Mouse (Mus musculus): ENCODE data around the gene Rangrf. TPM values are rescaled to one million over a fixed set of nuclear protein-coding genes. Genes with fewer than 3 reads are reported as not detected.

Rangrf gene
- polyA plus RNA-seq, 1 experiment: 98.6 TPM

DNA sequence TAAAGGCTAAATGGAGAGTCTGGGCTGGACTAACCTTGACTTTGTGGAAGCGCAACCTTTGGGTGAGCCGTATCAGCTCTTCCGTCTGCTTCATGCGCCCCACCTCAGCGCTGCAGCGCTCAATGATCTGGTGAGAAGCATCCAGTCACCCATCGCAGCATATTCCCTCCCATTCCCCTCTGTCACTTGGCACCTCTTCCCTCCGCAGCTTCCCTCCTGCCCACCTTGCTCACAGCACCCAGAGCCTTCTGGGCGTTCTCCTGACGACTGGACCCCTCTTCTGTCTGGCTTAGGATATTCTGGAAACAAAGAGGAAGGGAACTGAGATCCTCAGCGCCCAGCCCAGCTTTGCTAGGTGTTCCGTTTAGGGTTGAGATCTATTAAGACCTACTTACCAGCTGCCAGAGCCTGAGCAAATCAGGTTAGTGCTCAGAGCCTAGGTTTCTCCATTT, 27.4 kb downstream of the Rangrf start:
- H3K9ac ChIP-seq (ENCODE audit: low read depth, poor library complexity, severe bottlenecking): no peak overlapping the region
- no peaks in the 10 kb centered on the region for H3K36me3 ChIP-seq (ENCODE audit: control insufficient read depth, insufficient read depth, low read length, poor library complexity, severe bottlenecking)
- H3K27ac ChIP-seq (ENCODE audit: insufficient read depth, low read length): no peak overlapping the region
- H3K4me3 ChIP-seq (ENCODE audit: low read depth, low read length): 0 out of 2 replicates have a peak overlapping the region, but pooled peaks have one; percentile 2
- no peak for TF ChIP-seq POLR2A (IDR thresholded peaks at IDR 0.05; ENCODE audit: insufficient read depth, low read length)
- no peak for TF ChIP-seq EP300 (IDR thresholded peaks at IDR 0.05; ENCODE audit: insufficient read depth, low read depth, low read length)
- TF ChIP-seq CTCF (IDR thresholded peaks at IDR 0.05; ENCODE audit: low read depth, low read length): no peak
- H3K27me3 ChIP-seq (ENCODE audit: control insufficient read depth, insufficient read depth, low read length, poor library complexity, severe bottlenecking): no peaks in the 10 kb centered on the region
- no peaks in the 10 kb centered on the region for H3K9me3 ChIP-seq (replicated peaks; ENCODE audit: control insufficient read depth, insufficient read depth, low read length, poor library complexity, severe bottlenecking)
- no peaks in the 10 kb centered on the region for H3K4me1 ChIP-seq (ENCODE audit: control insufficient read depth, insufficient read depth, low read length)

DNA sequence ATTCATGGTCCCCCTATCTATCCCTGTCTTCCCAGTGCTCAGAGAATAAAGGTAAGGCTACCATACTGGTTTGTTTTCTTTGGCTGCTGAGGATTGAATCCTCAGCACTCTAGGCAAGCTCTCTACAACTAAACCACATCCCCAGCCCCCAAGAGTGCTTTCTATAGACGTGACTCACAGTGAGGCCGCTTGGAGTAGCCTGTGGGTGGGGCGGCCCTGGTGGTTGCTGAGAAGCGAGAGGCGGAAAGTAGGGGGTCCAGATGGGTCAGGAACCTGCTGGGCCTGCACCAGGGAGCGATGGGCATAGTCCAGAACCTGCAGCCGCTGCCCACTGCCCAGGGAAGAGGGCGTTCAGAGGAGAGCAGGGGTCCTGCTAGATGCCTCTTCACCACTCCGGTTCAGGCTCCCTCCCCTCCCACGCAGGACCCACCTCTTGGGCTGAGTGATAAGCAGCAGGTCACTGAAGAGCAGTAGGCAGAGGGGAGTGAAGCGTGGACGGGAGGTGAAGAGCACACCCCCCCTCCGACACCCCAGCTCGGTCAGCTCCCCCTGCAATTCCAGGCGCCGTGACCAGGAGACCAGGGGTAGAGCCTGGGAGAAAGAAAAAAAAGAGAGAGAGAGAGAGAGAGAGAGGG, 28.1 kb downstream of the Rangrf start:
- H3K9ac ChIP-seq (ENCODE audit: low read depth, poor library complexity, severe bottlenecking): no peak overlapping the region
- no peaks in the 10 kb centered on the region for H3K27me3 ChIP-seq (ENCODE audit: control insufficient read depth, insufficient read depth, low read length, poor library complexity, severe bottlenecking)
- H3K36me3 ChIP-seq (ENCODE audit: control insufficient read depth, insufficient read depth, low read length, poor library complexity, severe bottlenecking): no peaks in the 10 kb centered on the region
- H3K4me3 ChIP-seq (ENCODE audit: low read depth, low read length): no peak overlapping the region
- no peaks in the 10 kb centered on the region for H3K9me3 ChIP-seq (replicated peaks; ENCODE audit: control insufficient read depth, insufficient read depth, low read length, poor library complexity, severe bottlenecking)
- no peak overlapping the region for H3K27ac ChIP-seq (ENCODE audit: insufficient read depth, low read length)
- H3K4me1 ChIP-seq (ENCODE audit: control insufficient read depth, insufficient read depth, low read length): no peaks in the 10 kb centered on the region
- TF ChIP-seq POLR2A (IDR thresholded peaks at IDR 0.05; ENCODE audit: insufficient read depth, low read length) (no peak), EP300 (IDR thresholded peaks at IDR 0.05; ENCODE audit: insufficient read depth, low read depth, low read length) (no peak), CTCF (IDR thresholded peaks at IDR 0.05; ENCODE audit: low read depth, low read length) (no peak)

DNA sequence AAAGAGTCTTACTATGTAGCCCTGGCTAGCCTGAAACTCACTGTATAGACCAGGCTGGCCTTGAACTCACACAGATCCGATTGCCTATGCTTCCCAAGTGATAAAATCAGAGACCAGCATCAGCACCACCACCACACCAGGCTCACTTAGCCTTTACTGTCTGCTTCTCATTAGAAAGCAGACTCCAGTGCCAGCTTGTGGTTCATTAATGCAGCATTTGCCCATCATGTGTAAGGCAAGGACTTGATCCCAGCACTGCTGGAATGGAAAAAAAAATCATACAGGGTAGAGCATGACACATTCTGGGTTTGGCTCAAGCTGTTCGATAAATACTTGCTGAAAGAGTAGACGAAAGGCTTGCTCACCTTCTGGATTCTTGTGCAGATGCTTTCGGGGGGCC, 29.0 kb downstream of the Rangrf start:
- H3K9me3 ChIP-seq (replicated peaks; ENCODE audit: control insufficient read depth, insufficient read depth, low read length, poor library complexity, severe bottlenecking): no peaks in the 10 kb centered on the region
- H3K36me3 ChIP-seq (ENCODE audit: control insufficient read depth, insufficient read depth, low read length, poor library complexity, severe bottlenecking): no peaks in the 10 kb centered on the region
- no peak overlapping the region for H3K4me3 ChIP-seq (ENCODE audit: low read depth, low read length)
- TF ChIP-seq POLR2A (IDR thresholded peaks at IDR 0.05; ENCODE audit: insufficient read depth, low read length) (no peak), EP300 (IDR thresholded peaks at IDR 0.05; ENCODE audit: insufficient read depth, low read depth, low read length) (no peak), CTCF (IDR thresholded peaks at IDR 0.05; ENCODE audit: low read depth, low read length) (no peak)
- no peak overlapping the region for H3K9ac ChIP-seq (ENCODE audit: low read depth, poor library complexity, severe bottlenecking)
- no peak overlapping the region for H3K27ac ChIP-seq (ENCODE audit: insufficient read depth, low read length)
- H3K27me3 ChIP-seq (ENCODE audit: control insufficient read depth, insufficient read depth, low read length, poor library complexity, severe bottlenecking): no peaks in the 10 kb centered on the region
- no peaks in the 10 kb centered on the region for H3K4me1 ChIP-seq (ENCODE audit: control insufficient read depth, insufficient read depth, low read length)

DNA sequence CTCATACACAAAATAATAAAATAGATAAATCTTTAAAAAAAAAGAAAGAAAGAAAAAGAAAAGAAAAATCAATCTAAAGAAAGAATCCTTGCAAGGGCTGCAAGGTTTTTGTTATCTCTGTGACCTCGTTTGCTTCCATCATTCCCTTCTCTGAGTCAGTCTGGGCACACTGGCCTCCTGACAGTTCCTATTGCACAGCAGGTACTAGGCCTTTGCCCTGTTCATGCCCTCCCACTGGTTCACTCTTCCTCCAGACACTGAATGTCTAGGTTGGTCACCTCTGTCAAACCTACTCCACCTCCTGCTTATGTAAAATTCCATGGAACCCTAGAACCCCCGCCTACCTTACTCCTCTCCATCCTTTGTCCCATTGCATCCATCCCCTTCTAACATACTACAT, 29.7 kb downstream of the Rangrf start:
- Histone ChIP-seq H3K27ac (ENCODE audit: insufficient read depth, low read length) (no peak overlapping the region), H3K9ac (ENCODE audit: low read depth, poor library complexity, severe bottlenecking) (no peak overlapping the region), H3K27me3 (ENCODE audit: control insufficient read depth, insufficient read depth, low read length, poor library complexity, severe bottlenecking) (no peaks in the 10 kb centered on the region), H3K9me3 (replicated peaks; ENCODE audit: control insufficient read depth, insufficient read depth, low read length, poor library complexity, severe bottlenecking) (no peaks in the 10 kb centered on the region), H3K4me1 (ENCODE audit: control insufficient read depth, insufficient read depth, low read length) (peaks cover 2% of the 10 kb centered on the region), H3K4me3 (ENCODE audit: low read depth, low read length) (no peak overlapping the region), H3K36me3 (ENCODE audit: control insufficient read depth, insufficient read depth, low read length, poor library complexity, severe bottlenecking) (no peaks in the 10 kb centered on the region)
- TF ChIP-seq POLR2A (IDR thresholded peaks at IDR 0.05; ENCODE audit: insufficient read depth, low read length) (no peak), CTCF (IDR thresholded peaks at IDR 0.05; ENCODE audit: low read depth, low read length) (no peak), EP300 (IDR thresholded peaks at IDR 0.05; ENCODE audit: insufficient read depth, low read depth, low read length) (no peak)

DNA sequence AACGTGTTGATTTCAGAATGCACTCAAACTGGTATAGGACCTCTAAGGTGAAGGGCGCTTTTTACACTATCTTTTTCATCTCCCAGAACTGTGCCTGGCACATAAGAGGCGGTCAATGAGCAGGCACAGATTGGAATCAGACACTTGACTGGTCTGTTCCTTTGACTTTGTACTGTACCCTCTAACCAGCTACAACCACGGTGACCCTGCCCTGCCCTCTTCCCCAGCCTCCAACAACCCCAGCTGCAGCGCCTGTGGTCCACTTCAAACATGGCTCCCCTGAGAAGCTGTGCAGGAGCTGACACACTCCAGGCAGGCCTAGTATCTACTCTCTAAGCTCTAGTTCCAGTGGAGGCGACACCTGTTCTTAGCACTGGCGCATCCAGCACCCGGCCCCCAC, 32.3 kb downstream of the Rangrf start:
- H3K4me3 ChIP-seq (ENCODE audit: low read depth, low read length): no peak overlapping the region
- H3K36me3 ChIP-seq (ENCODE audit: control insufficient read depth, insufficient read depth, low read length, poor library complexity, severe bottlenecking): no peaks in the 10 kb centered on the region
- no peak overlapping the region for H3K27ac ChIP-seq (ENCODE audit: insufficient read depth, low read length)
- no peak for TF ChIP-seq CTCF (IDR thresholded peaks at IDR 0.05; ENCODE audit: low read depth, low read length)
- TF ChIP-seq EP300 (IDR thresholded peaks at IDR 0.05; ENCODE audit: insufficient read depth, low read depth, low read length): no peak
- H3K27me3 ChIP-seq (ENCODE audit: control insufficient read depth, insufficient read depth, low read length, poor library complexity, severe bottlenecking): no peaks in the 10 kb centered on the region
- peaks cover 2% of the 10 kb centered on the region for H3K4me1 ChIP-seq (ENCODE audit: control insufficient read depth, insufficient read depth, low read length)
- H3K9ac ChIP-seq (ENCODE audit: low read depth, poor library complexity, severe bottlenecking): no peak overlapping the region
- H3K9me3 ChIP-seq (replicated peaks; ENCODE audit: control insufficient read depth, insufficient read depth, low read length, poor library complexity, severe bottlenecking): no peaks in the 10 kb centered on the region

DNA sequence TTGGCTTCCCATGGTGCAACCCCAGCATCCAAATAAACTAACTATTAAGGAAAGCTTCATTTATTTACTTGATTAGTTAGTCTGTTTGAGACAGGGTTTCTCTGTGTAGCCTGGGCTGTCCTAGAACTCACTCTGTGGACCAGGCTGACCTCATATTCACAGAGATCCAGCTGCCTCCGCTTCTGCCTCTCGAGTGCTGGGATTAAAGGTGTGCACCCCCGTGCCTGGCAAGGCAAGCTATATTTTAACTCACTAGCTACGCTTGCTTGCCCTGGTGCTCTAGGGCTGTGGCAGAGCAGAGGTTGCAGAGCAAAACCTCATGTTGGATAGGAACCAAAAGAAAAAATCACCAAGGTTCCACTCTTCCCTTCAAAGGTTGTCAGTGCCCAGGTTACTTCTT, 34.5 kb downstream of the Rangrf start:
- no peak overlapping the region for H3K27ac ChIP-seq (ENCODE audit: insufficient read depth, low read length)
- H3K9me3 ChIP-seq (replicated peaks; ENCODE audit: control insufficient read depth, insufficient read depth, low read length, poor library complexity, severe bottlenecking): no peaks in the 10 kb centered on the region
- no peaks in the 10 kb centered on the region for H3K36me3 ChIP-seq (ENCODE audit: control insufficient read depth, insufficient read depth, low read length, poor library complexity, severe bottlenecking)
- H3K4me3 ChIP-seq (ENCODE audit: low read depth, low read length): peak overlapping the region; percentile 31; the same call in 1 of the 2 replicates
- H3K27me3 ChIP-seq (ENCODE audit: control insufficient read depth, insufficient read depth, low read length, poor library complexity, severe bottlenecking): no peaks in the 10 kb centered on the region
- TF ChIP-seq CTCF (IDR thresholded peaks at IDR 0.05; ENCODE audit: low read depth, low read length) (no peak), EP300 (IDR thresholded peaks at IDR 0.05; ENCODE audit: insufficient read depth, low read depth, low read length) (no peak), POLR2A (IDR thresholded peaks at IDR 0.05; ENCODE audit: insufficient read depth, low read length) (no peak)
- H3K4me1 ChIP-seq (ENCODE audit: control insufficient read depth, insufficient read depth, low read length): peaks cover 2% of the 10 kb centered on the region
- peak overlapping the region; percentile 71 for H3K9ac ChIP-seq (ENCODE audit: low read depth, poor library complexity, severe bottlenecking)

Data from ES-Bruce4 (cell line).